Mouse (Mus musculus) MN1 (cell line): ENCODE measurements around the gene 4930449I24Rik.
"Not testable (repeated sequence)": the region's sequence is repeated elsewhere in the genome, so short reads cannot be mapped to it uniquely, and the experiment has no call there.

Source experiments
- DNase-seq: peaks from one replicate; pipeline ENCODE4 v3.0.0-alpha.2; 2016; ENCODE audit warnings: low spot score

Gene 4930449I24Rik

DNA sequence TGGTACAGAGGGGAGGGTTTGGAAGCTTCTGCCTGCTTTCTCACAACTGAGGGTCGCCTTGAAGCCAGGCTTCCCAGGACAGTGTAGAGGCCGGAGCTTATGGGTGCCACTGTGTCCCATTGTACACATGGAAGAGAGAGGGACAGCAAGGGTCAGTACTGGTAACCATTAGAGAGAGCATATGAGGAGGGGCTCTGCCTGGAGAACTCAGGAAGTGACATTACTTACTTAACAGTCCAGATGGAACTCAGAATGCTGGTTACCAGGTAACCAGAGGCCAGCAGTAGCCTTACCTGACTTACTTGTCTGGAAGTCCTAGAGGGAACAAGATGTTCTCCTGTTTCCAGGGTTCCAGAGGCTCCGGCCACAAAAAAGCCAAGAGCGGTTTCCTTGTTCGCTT, at the start of gene 4930449I24Rik:
TSS of gene 4930449I24Rik (plus strand) at position 301 of the 400 bp plus-strand sequence.
- DNase-seq: not testable (repeated sequence)

DNA sequence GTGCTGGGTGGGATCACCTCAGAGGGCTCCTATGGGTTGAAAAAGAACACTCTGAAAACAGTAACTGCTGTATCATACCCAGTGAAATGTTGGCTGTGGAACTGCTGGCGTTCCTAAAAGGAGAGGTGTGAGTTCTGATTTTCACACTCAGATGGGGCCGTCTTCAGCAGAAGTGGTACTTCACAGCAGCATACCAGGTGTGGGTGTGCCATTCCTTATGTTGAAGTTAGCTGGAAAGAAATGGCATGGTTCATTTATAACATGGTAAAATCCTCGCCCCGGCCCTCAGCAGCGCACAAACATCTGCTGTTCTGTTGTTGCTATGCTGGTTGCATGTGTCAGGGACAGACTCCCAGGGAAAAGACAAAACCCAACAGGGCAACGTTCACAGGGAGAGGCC, 48.6 kb upstream of the 4930449I24Rik start:
- no peak for DNase-seq

DNA sequence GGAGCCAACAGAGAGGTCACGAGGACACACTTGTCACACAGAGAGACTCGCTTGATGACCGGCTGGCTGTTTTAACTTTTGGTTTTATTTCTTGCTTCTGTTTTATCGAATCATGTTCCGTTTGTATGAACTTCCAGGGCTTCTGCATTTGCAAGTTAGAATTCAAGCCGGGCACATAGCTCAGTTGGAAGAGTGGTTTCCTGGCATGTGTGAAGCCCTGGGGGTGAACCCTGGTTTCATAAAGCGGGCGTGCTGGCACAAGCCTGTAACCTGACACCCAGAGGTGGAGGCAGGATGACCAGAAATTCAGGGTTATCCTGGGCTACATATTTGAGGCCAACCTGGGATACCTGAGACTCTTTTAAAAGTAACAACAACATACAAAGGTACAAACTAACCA, 40.6 kb upstream of the 4930449I24Rik start:
- DNase-seq: no peak

DNA sequence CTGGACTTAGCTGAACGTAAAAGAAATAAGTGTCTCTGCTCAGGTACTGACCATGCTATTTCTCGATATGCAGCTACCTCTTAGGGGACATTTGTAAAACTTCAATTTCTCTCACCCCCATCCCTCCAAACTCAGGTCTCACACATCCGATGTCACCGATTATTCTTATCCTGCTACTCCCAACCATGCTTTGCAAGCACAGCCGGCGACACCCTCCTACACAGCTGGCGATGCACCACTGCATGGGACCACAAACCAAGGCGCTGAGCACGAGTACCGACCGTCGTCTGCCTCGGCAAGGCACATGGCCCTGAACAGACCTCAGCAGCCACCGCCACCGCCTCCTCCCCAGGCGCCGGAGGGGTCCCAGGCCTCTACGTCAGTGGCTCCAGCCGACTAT, 35.5 kb upstream of the 4930449I24Rik start:
- no peak for DNase-seq

DNA sequence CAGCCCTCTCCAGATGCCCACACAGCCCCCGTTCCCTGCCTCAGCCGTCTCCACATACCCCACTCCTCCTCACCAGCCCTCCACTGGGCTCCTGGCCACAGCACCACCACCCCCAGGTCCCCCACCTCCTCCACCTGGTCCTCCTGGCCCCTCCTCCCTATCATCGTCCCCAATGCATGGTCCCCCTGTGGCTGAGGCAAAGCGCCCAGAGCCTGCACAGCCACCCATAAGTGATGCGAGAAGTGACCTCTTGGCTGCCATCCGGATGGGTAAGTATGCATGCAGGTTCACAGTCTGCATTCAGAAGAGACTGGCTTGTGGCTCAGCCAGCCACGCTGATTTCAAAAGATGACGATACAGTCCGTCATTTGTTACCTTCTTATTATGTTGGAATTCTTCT, 33.9 kb upstream of the 4930449I24Rik start:
- DNase-seq: no peak

DNA sequence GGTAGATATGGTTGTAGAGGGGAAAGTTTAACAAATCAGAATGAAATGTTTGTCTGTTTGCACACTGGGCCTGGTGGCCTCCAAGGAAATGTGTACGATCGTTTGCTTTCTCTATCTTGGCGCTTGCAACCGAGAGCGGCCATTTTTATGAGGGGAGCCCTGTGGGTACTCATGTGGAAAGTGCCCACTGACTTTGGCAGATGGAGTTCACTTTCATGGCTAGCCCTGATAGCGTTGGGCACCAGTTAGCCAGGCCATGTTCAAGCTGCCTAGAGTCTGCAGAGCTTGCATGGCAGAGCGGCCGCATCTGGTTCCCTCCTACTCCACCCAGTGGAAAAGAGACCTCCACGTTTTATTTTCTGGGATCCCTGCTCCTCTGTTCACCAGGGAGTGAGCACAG, 31.4 kb upstream of the 4930449I24Rik start:
- DNase-seq: no peak

DNA sequence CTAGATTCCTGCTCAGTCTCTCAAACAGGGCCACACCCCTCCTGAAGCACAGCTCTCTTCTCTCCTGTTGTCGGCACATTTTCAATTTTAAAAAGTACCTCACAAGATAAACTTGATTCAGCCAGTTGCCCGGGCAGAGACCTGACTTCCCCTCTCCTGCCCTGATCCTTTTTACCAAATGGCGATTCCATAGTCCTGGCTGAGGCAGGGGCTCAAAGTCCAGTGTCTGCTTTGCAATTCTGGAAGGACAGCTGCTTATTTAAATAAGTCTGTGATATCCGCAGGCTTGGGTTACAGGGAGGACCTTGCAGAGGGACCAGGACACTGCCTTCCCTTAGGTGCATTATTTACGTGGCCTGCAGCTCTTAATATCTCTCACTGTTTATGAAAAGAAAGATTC, 30.9 kb upstream of the 4930449I24Rik start:
- DNase-seq: no peak

DNA sequence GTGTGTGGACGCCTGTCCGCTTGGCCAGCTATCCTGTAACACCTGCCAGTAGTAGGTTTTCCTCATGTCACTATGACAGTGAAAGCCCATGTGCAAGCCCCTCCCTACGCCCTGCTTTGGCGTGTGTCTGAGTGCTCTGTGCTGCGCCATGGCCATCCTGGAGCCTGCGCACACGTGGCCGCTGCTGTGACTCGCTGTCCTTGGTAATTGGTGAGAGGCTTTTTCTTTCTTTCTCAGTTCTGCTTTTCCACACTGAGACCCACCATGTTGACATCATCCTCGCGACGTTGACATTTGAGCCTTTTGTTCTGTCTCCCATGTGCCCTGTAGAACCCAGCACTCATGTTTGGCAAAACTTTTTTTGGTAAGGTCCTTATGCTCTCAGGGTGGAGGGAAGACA, 30.4 kb upstream of the 4930449I24Rik start:
- DNase-seq: no peak

DNA sequence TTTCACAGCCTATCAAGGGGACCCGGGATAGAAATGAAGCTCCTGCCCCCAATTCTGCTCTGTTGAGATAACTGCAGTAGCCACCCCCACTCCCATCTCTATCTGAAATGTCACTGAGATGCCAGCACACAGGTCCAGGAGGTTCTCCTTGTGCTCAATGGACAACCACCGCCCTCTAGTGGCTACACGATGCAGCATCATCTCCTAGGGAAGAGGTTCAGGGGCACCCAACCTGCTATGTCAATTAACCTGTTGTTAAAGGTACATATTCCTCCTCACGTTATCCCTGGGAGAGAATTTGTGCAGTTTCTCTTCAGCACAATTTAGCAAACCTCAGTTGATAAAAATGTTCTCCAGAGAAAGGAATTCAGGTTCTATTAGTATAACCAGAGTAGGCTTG, 22.6 kb upstream of the 4930449I24Rik start:
- not testable (repeated sequence) for DNase-seq

DNA sequence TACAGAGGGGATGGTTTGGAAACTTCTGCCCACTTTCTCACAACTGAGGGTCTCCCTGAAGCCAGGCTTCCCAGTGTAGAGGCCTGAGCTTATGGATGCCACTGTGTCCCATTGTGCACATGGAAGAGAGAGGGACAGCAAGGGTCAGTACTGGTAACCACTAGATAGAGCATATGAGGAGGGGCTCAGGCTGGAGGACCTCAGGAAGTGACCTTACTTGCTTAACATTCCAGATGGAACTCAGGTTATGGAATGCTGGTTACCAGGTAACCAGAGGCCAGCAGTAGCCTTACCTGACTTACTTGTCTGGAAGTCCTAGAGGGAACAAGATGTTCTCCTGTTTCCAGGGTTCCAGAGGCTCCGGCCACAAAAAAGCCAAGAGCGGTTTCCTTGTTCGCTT, 20.5 kb upstream of the 4930449I24Rik start, which contains the start of gene Gm6408:
TSS of gene Gm6408 (plus strand) at position 301 of the 400 bp plus-strand sequence.
- DNase-seq: not testable (repeated sequence)

DNA sequence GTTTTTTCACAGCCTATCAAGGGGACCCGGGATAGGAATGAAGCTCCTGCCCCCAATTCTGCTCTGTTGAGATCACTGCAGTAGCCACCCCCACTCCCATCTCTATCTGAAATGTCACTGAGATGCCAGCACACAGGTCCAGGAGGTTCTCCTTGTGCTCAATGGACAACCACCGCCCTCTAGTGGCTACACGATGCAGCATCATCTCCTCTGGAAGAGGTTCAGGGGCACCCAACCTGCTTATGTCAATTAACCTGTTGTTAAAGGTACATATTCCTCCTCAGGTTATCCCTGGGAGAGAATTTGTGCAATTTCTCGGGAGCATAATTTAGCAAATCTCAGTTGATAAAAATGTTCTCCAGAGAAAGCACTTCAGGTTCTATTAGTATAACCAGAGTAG, 13.2 kb upstream of the 4930449I24Rik start:
- not testable (repeated sequence) for DNase-seq

DNA sequence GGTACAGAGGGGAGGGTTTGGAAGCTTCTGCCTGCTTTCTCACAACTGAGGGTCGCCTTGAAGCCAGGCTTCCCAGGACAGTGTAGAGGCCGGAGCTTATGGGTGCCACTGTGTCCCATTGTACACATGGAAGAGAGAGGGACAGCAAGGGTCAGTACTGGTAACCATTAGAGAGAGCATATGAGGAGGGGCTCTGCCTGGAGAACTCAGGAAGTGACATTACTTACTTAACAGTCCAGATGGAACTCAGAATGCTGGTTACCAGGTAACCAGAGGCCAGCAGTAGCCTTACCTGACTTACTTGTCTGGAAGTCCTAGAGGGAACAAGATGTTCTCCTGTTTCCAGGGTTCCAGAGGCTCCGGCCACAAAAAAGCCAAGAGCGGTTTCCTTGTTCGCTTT, 11.1 kb upstream of the 4930449I24Rik start, which contains the start of gene Gm6370:
TSS of gene Gm6370 (plus strand) at position 301 of the 400 bp plus-strand sequence.
- not testable (repeated sequence) for DNase-seq

DNA sequence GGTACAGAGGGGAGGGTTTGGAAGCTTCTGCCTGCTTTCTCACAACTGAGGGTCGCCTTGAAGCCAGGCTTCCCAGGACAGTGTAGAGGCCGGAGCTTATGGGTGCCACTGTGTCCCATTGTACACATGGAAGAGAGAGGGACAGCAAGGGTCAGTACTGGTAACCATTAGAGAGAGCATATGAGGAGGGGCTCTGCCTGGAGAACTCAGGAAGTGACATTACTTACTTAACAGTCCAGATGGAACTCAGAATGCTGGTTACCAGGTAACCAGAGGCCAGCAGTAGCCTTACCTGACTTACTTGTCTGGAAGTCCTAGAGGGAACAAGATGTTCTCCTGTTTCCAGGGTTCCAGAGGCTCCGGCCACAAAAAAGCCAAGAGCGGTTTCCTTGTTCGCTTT, 11.6 kb downstream of the 4930449I24Rik start, which contains the start of gene Gm3402:
TSS of gene Gm3402 (plus strand) at position 301 of the 400 bp plus-strand sequence.
- not testable (repeated sequence) for DNase-seq

DNA sequence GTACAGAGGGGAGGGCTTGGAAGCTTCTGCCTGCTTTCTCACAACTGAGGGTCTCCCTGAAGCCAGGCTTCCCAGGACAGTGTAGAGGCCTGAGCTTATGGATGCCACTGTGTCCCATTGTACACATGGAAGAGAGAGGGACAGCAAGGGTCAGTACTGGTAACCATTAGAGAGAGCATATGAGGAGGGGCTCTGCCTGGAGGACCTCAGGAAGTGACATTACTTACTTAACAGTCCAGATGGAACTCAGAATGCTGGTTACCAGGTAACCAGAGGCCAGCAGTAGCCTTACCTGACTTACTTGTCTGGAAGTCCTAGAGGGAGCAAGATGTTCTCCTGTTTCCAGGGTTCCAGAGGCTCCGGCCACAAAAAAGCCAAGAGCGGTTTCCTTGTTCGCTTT, 23.3 kb downstream of the 4930449I24Rik start, which contains the start of gene Gm3404:
TSS of gene Gm3404 (plus strand) at position 301 of the 400 bp plus-strand sequence.
- not testable (repeated sequence) for DNase-seq

DNA sequence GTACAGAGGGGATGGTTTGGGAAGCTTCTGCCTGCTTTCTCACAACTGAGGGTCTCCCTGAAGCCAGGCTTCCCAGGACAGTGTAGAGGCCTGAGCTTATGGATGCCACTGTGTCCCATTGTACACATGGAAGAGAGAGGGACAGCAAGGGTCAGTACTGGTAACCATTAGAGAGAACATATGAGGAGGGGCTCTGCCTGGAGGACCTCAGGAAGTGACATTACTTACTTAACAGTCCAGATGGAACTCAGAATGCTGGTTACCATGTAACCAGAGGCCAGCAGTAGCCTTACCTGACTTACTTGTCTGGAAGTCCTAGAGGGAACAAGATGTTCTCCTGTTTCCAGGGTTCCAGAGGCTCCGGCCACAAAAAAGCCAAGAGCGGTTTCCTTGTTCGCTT, 35.1 kb downstream of the 4930449I24Rik start, which contains the start of gene Gm3409:
TSS of gene Gm3409 (plus strand) at position 301 of the 400 bp plus-strand sequence.
- not testable (repeated sequence) for DNase-seq
